Mouse (Mus musculus) kidney, embryonic 14.5 days (tissue): ENCODE results near the gene Dennd1a. TPM values are rescaled to one million over a fixed set of nuclear protein-coding genes. Genes with fewer than 3 reads are reported as not detected.
A peak's percentile ranks its signal among the peaks of the same experiment; 100 is the strongest.

Source experiments
- ATAC-seq: fragments of 200-750 bp; cut with Nextera tagmentation; 2 replicates; pipeline ENCODE4 v1.8.0; 2017; ENCODE audit warnings: moderate number of reproducible peaks, mild to moderate bottlenecking, moderate TSS enrichment, moderate library complexity; ENCODE audit not compliant: low FRiP score, low TSS enrichment
- H3K27ac ChIP-seq: fragments of 300-500 bp; sonication (generic); 2 replicates; pipeline ENCODE4 v1.5.1; 2014; ENCODE audit warnings: low read depth, mild to moderate bottlenecking, low read length, moderate library complexity, mixed read lengths
- H3K27me3 ChIP-seq: fragments of 300-500 bp; sonication (generic); 2 replicates; pipeline ENCODE4 v1.6.1; 2014; ENCODE audit warnings: mild to moderate bottlenecking, low read length; ENCODE audit not compliant: control insufficient read depth, insufficient read depth
- H3K36me3 ChIP-seq: fragments of 300-500 bp; sonication (generic); 2 replicates; pipeline ENCODE4 v1.6.1; 2014; ENCODE audit warnings: low read length, mixed read lengths; ENCODE audit not compliant: control insufficient read depth, insufficient read depth
- H3K4me1 ChIP-seq: fragments of 300-500 bp; sonication (generic); 2 replicates; pipeline ENCODE4 v1.6.1; 2014; ENCODE audit warnings: low read length, mixed read lengths; ENCODE audit not compliant: control insufficient read depth, insufficient read depth
- H3K4me2 ChIP-seq: fragments of 300-500 bp; sonication (generic); replicated peaks from 2 replicates; pipeline ENCODE4 v1.6.1; 2014; ENCODE audit warnings: low read depth, mild to moderate bottlenecking, low read length
- H3K4me3 ChIP-seq: fragments of 300-500 bp; sonication (generic); 2 replicates; pipeline ENCODE4 v1.5.1; 2014; ENCODE audit warnings: mild to moderate bottlenecking, low read length
- H3K9ac ChIP-seq: fragments of 300-500 bp; sonication (generic); 2 replicates; pipeline ENCODE4 v1.6.1; 2014; ENCODE audit warnings: low read depth, mild to moderate bottlenecking, low read length, moderate library complexity
- H3K9me3 ChIP-seq: fragments of 300-500 bp; sonication (generic); 2 replicates; pipeline ENCODE4 v1.6.1; 2016; ENCODE audit warnings: low read length; ENCODE audit not compliant: control insufficient read depth
- WGBS: fragments of 180-500 bp; shearing (Covaris S2); extraction: QIAGEN DNeasy Blood & Tissue Kit; methylation state at CpG from one replicate; pipeline ENCODE4 v1.1.7; 2014; 5-methylcytosine and 5-hydroxymethylcytosine counted together
- polyA plus RNA-seq: library from polyadenylated mRNA; unstranded; fragments of >200 nt; fragmentation: Nextera tagmentation; extraction: Ambion mirVana; gene quantifications from 2 replicates; pipeline ENCODE4 v1.2.1, GENCODE M21; 2014

The Dennd1a gene
- polyA plus RNA-seq, 1 experiment from 2014 or later: 12.6 TPM

GRCm38 (mm10) chr2:37981562-37982403 is 305.4 kb downstream of the Dennd1a start:
- ATAC-seq: no peak
- Histone ChIP-seq H3K27ac (no peak overlapping the region), H3K36me3 (no peaks in the 10 kb centered on the region), H3K27me3 (no peaks in the 10 kb centered on the region), H3K4me3 (no peak overlapping the region), H3K9ac (no peak overlapping the region), H3K4me2 (no peak overlapping the region), H3K9me3 (no peaks in the 10 kb centered on the region), H3K4me1 (peaks cover 3% of the 10 kb centered on the region; the same call in 1 of the 2 replicates)
- 55% methylated on average over 15 of the region's 15 CpGs for WGBS

GRCm38 (mm10) chr2:37974201-37974600 is 313.0 kb downstream of the Dennd1a start:
- Histone ChIP-seq H3K9me3 (no peaks in the 10 kb centered on the region), H3K4me2 (no peak overlapping the region), H3K27ac (no peak overlapping the region), H3K27me3 (no peaks in the 10 kb centered on the region), H3K9ac (no peak overlapping the region), H3K36me3 (no peaks in the 10 kb centered on the region), H3K4me1 (no peaks in the 10 kb centered on the region), H3K4me3 (no peak overlapping the region)
- 80% methylated on average over 3 of the region's 3 CpGs for WGBS
- no peak for ATAC-seq

GRCm38 (mm10) chr2:37972621-37973020 is 314.6 kb downstream of the Dennd1a start:
- no peaks in the 10 kb centered on the region for H3K4me1 ChIP-seq
- no peaks in the 10 kb centered on the region for H3K9me3 ChIP-seq
- H3K4me2 ChIP-seq: no peak overlapping the region
- ATAC-seq: peak; percentile 60; the same call in 1 of the 2 replicates
- WGBS: 22% methylated on average over 6 of the region's 6 CpGs
- no peaks in the 10 kb centered on the region for H3K27me3 ChIP-seq
- no peak overlapping the region for H3K4me3 ChIP-seq
- no peak overlapping the region for H3K27ac ChIP-seq
- H3K9ac ChIP-seq: no peak overlapping the region
- no peaks in the 10 kb centered on the region for H3K36me3 ChIP-seq

DNA sequence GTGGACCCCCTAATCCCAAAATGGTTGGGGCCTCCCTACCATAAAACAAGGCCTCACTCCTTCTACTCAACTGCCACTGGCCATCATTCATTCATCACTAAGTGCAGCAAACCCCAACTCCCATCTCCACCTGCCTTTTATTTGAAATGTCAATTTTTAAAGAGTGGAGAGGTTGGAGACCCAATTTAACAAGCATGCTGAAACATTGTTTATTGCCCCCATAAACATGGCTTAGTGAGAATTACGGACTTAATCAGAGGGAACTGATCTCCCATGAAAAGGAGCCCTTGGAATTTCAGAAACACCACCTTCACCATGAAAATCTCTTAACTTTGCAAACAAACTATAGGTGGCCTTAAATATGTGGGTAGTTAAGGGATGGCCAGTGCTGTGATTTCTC is 315.5 kb downstream of the Dennd1a start:
- no peaks in the 10 kb centered on the region for H3K27me3 ChIP-seq
- WGBS: 51% methylated on average over 1 of the region's 1 CpGs
- no peak overlapping the region for H3K4me2 ChIP-seq
- no peak overlapping the region for H3K27ac ChIP-seq
- ATAC-seq: no peak
- H3K9ac ChIP-seq: no peak overlapping the region
- H3K4me1 ChIP-seq: no peaks in the 10 kb centered on the region
- H3K9me3 ChIP-seq: no peaks in the 10 kb centered on the region
- H3K36me3 ChIP-seq: no peaks in the 10 kb centered on the region
- no peak overlapping the region for H3K4me3 ChIP-seq

DNA sequence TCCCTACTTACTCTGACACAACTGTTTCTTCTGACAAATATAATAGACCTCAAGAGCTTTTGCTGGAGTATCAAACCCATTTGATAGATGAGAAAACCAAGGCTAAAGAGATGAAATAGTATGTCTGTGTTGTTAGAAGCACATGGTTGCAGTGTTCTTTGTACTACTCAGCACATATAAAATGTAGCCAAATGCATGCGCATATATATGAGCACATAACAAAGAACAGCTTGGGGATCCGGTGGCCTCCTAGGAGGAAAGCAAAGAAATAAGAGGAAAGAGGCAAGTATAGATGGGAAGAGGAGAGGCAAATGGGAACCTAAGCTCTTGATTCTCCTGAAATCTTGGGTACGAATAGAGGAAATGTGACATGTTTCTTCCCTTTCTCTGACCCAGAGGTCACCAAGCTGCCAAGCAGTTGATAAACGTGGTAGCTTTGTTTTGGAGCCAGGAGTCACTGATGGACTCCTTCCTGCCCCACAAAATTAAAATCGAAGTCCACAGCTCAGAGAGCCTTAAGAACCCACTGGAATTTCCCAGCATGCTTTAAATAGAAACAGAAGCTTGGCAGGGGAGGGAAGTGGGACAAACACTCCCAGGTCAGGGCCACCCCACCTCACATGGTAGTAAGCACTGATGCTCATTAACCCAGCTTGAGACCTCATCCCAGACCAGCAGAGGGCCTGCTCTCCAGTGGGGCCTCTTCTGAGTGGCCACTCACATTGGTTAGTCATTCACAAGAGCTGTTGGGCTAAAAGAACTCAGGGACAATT is 317.3 kb downstream of the Dennd1a start:
- no peak overlapping the region for H3K27ac ChIP-seq
- H3K4me1 ChIP-seq: no peaks in the 10 kb centered on the region
- H3K4me2 ChIP-seq: no peak overlapping the region
- H3K4me3 ChIP-seq: no peak overlapping the region
- H3K9ac ChIP-seq: no peak overlapping the region
- ATAC-seq: 0 out of 2 replicates have a peak, but pooled peaks have one; percentile 24
- 53% methylated on average over 5 of the region's 5 CpGs for WGBS
- H3K27me3 ChIP-seq: no peaks in the 10 kb centered on the region
- H3K9me3 ChIP-seq: no peaks in the 10 kb centered on the region
- no peaks in the 10 kb centered on the region for H3K36me3 ChIP-seq

- Histone ChIP-seq H3K9me3 (no peaks in the 10 kb centered on the region), H3K27me3 (no peaks in the 10 kb centered on the region), H3K4me3 (no peak overlapping the region), H3K4me1 (no peaks in the 10 kb centered on the region), H3K27ac (no peak overlapping the region), H3K9ac (no peak overlapping the region), H3K4me2 (no peak overlapping the region), H3K36me3 (no peaks in the 10 kb centered on the region)
- ATAC-seq: no peak
- 82% methylated on average over 4 of the region's 4 CpGs for WGBS
Measured at GRCm38 (mm10) chr2:37964534-37964933, 322.7 kb downstream of the Dennd1a start.

GRCm38 (mm10) chr2:37963362-37963761 is 323.8 kb downstream of the Dennd1a start:
- Histone ChIP-seq H3K27ac (no peak overlapping the region), H3K4me3 (no peak overlapping the region)

GRCm38 (mm10) chr2:37948424-37948823 is 338.8 kb downstream of the Dennd1a start:
- ATAC-seq: no peak
- no peak overlapping the region for H3K4me3 ChIP-seq
- H3K27ac ChIP-seq: no peak overlapping the region
- no peaks in the 10 kb centered on the region for H3K27me3 ChIP-seq
- no peaks in the 10 kb centered on the region for H3K4me1 ChIP-seq
- 33% methylated on average over 2 of the region's 2 CpGs for WGBS
- H3K9ac ChIP-seq: no peak overlapping the region
- no peaks in the 10 kb centered on the region for H3K9me3 ChIP-seq
- no peaks in the 10 kb centered on the region for H3K36me3 ChIP-seq
- no peak overlapping the region for H3K4me2 ChIP-seq

More at GRCm38 (mm10) chr2:37963362-37963761, 323.8 kb downstream of the Dennd1a start:
- 61% methylated on average over 4 of the region's 4 CpGs for WGBS
- Histone ChIP-seq H3K4me2 (no peak overlapping the region), H3K36me3 (no peaks in the 10 kb centered on the region), H3K4me1 (no peaks in the 10 kb centered on the region), H3K9me3 (no peaks in the 10 kb centered on the region), H3K9ac (no peak overlapping the region), H3K27me3 (no peaks in the 10 kb centered on the region)
- ATAC-seq: no peak
